Mouse (Mus musculus) lung, adult 2 months (tissue): ENCODE measurements around the gene Med29.

Experiments
- CTCF ChIP-seq: fragments of 200-500 bp; IDR thresholded peaks from 2 replicates; pipeline ENCODE4 v1.5.1; 2011; ENCODE audit warnings: mild to moderate bottlenecking, low read length, control low read depth; ENCODE audit not compliant: insufficient read depth
- POLR2A ChIP-seq: fragments of 200-500 bp; IDR thresholded peaks from 2 replicates; pipeline ENCODE4 v1.6.1; 2011; ENCODE audit warnings: low read depth, mild to moderate bottlenecking, control low read depth, low read length, borderline replicate concordance; ENCODE audit errors: extremely low read depth

DNA sequence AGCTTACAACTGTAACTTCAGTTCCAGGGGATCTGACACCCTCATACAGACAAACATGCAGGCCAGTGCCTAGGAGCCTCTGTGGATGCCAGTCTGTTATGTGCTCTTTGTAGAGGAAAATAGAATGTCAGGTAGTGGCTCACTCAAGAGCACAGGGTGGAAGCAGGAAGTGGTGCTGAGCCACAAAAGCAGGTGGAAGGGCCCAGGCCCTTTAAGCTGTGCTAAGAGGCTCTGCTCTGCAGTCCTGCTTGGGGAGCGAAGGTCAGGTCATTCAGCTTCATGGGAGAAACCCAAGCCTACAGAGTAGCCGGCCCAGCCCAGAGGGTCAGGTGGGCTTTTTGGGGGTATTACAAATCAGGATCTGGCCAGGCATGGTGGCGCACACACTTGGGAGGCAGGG, 37.3 kb downstream of the Med29 start:
- TF ChIP-seq POLR2A: no peak
- no peak for TF ChIP-seq CTCF
